Mouse (Mus musculus) cerebellum, adult 2 months (tissue): Measurements from ENCODE around the gene Fn3krp. TPM values are rescaled to one million over a fixed set of nuclear protein-coding genes. Genes with fewer than 3 reads are reported as not detected.

ENCODE experiments used
- DNase-seq, 2 experiments: peaks; one replicate each; pipeline ENCODE4 v3.0.0; 2021
- H3K27ac ChIP-seq: fragments of 200-500 bp; 2 replicates; pipeline ENCODE4 v1.5.1; 2012; ENCODE audit warnings: low read length, control low read depth, inconsistent platforms; ENCODE audit not compliant: insufficient read depth
- H3K27me3 ChIP-seq: fragments of 200-500 bp; 2 replicates; pipeline ENCODE4 v1.6.1; 2012; ENCODE audit warnings: inconsistent platforms, mild to moderate bottlenecking, low read length, moderate library complexity; ENCODE audit not compliant: control insufficient read depth, insufficient read depth
- H3K4me1 ChIP-seq: fragments of 200-500 bp; 2 replicates; pipeline ENCODE4 v1.6.1; 2011; ENCODE audit warnings: low read length; ENCODE audit not compliant: control insufficient read depth, insufficient read depth
- H3K4me3 ChIP-seq: fragments of 200-500 bp; replicated peaks from 2 replicates; pipeline ENCODE3; 2011; ENCODE audit warnings: mild to moderate bottlenecking, low read depth, low read length, control low read depth; ENCODE audit not compliant: insufficient read depth
- CTCF ChIP-seq: fragments of 200-500 bp; IDR thresholded peaks from 2 replicates; pipeline ENCODE4 v1.5.1; 2011; ENCODE audit warnings: low read depth, mild to moderate bottlenecking, control low read depth, low read length, moderate library complexity, borderline replicate concordance; ENCODE audit not compliant: insufficient read depth
- POLR2A ChIP-seq: fragments of 200-500 bp; IDR thresholded peaks from 2 replicates; pipeline ENCODE4 v1.6.1; 2011; ENCODE audit warnings: low read length, control low read depth, borderline replicate concordance; ENCODE audit not compliant: insufficient read depth
- WGBS: fragments of 180-500 bp; shearing (Covaris S2); methylation state at CpG from one replicate; pipeline ENCODE4 v1.1.7; 2018; 5-methylcytosine and 5-hydroxymethylcytosine counted together
- polyA plus RNA-seq: library from polyadenylated mRNA; depleted of rRNA; stranded (reverse); fragments of >200 nt; gene quantifications from 2 replicates; pipeline ENCODE4 v1.2.3, GENCODE M21; 2012

The Fn3krp gene
- polyA plus RNA-seq, 1 experiment: 37.7 TPM

GRCm38 (mm10) chr11:121392405-121392804, 28.8 kb upstream of the Fn3krp start:
- no peaks in the 10 kb centered on the region for H3K27me3 ChIP-seq
- no peaks in the 10 kb centered on the region for H3K4me1 ChIP-seq
- no peak overlapping the region for H3K4me3 ChIP-seq
- TF ChIP-seq POLR2A (no peak), CTCF (no peak)
- DNase-seq: no peak
- 84% methylated on average over 3 of the region's 3 CpGs for WGBS
- no peak overlapping the region for H3K27ac ChIP-seq

GRCm38 (mm10) chr11:121407366-121408155, 13.6 kb upstream of the Fn3krp start:
- WGBS: 69% methylated on average over 3 of the region's 3 CpGs
- Histone ChIP-seq H3K4me1 (no peaks in the 10 kb centered on the region), H3K4me3 (no peak overlapping the region), H3K27me3 (no peaks in the 10 kb centered on the region), H3K27ac (no peak overlapping the region)
- DNase-seq: no peak
- TF ChIP-seq POLR2A (no peak), CTCF (no peak)

- no peak for DNase-seq
- WGBS: 88% methylated on average over 5 of the region's 5 CpGs
- Histone ChIP-seq H3K4me3 (no peak overlapping the region), H3K27me3 (no peaks in the 10 kb centered on the region), H3K4me1 (no peaks in the 10 kb centered on the region), H3K27ac (no peak overlapping the region)
- TF ChIP-seq CTCF: no peak
- no peak for TF ChIP-seq POLR2A
Observed at GRCm38 (mm10) chr11:121414762-121415161, 6.4 kb upstream of the Fn3krp start.

GRCm38 (mm10) chr11:121415351-121415750, 5.8 kb upstream of the Fn3krp start:
- 62% methylated on average over 5 of the region's 5 CpGs for WGBS
- H3K27me3 ChIP-seq: no peaks in the 10 kb centered on the region
- H3K27ac ChIP-seq: no peak overlapping the region
- DNase-seq: no peak
- H3K4me3 ChIP-seq: no peak overlapping the region
- TF ChIP-seq POLR2A (no peak), CTCF (no peak)
- H3K4me1 ChIP-seq: no peaks in the 10 kb centered on the region; the same call in 1 of the 2 replicates

- Histone ChIP-seq H3K27ac (no peak overlapping the region), H3K4me1 (no peaks in the 10 kb centered on the region; the same call in 1 of the 2 replicates), H3K4me3 (no peak overlapping the region), H3K27me3 (no peaks in the 10 kb centered on the region)
- DNase-seq: no peak
- TF ChIP-seq CTCF (no peak), POLR2A (no peak)
- WGBS: 90% methylated on average over 5 of the region's 5 CpGs
Observed at GRCm38 (mm10) chr11:121417971-121418370, 3.2 kb upstream of the Fn3krp start.

GRCm38 (mm10) chr11:121418932-121419331, 2.3 kb upstream of the Fn3krp start:
- Histone ChIP-seq H3K27me3 (no peaks in the 10 kb centered on the region), H3K4me1 (no peaks in the 10 kb centered on the region; the same call in 1 of the 2 replicates), H3K4me3 (no peak overlapping the region), H3K27ac (no peak overlapping the region)
- WGBS: 48% methylated on average over 2 of the region's 2 CpGs
- no peak for TF ChIP-seq POLR2A
- no peak for TF ChIP-seq CTCF
- no peak for DNase-seq

- no peaks in the 10 kb centered on the region; the same call in 1 of the 2 replicates for H3K4me1 ChIP-seq
- no peak overlapping the region for H3K27ac ChIP-seq
- no peaks in the 10 kb centered on the region for H3K27me3 ChIP-seq
- TF ChIP-seq CTCF: no peak
- TF ChIP-seq POLR2A: no peak
- 65% methylated on average over 5 of the region's 5 CpGs for WGBS
- H3K4me3 ChIP-seq: no peak overlapping the region
- DNase-seq: no peak
Observed at GRCm38 (mm10) chr11:121420379-121420778, 822 bp upstream of the Fn3krp start.
